Mouse (Mus musculus): Measurements from ENCODE around the gene Myo16.

DNA sequence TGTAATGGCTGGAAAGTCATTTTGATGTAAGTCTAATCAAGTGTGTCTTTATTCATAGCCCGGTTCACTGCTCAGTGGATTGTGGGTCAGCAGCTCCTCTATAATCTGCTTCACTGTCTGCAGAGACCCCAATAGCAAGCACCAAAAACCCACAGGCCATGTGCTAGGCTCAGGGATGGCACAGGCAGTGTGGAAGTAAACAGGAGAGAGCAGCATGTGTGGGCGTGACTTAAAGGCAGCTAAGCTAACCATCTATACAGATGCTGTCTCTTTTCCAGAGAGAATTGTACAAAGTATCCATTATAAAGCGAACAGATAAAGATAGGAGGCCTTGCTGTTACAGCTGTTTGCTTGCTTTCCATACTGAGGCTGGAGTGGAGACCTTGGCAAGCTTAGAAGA lies 358.4 kb downstream of the Myo16 start:
- TF ChIP-seq CTCF (conservative IDR thresholded peaks at IDR 0.05; ENCODE audit: insufficient read depth, insufficient read length, low read depth, low read length) (no peak), POLR2A (IDR thresholded peaks at IDR 0.05; ENCODE audit: low read depth, low read length) (no peak)

Measured in kidney, adult 2 months (tissue).